Mouse (Mus musculus): ENCODE data around the gene Xpnpep2. TPM values are rescaled to one million over a fixed set of nuclear protein-coding genes. Genes with fewer than 3 reads are reported as not detected.

Xpnpep2 gene
- polyA plus RNA-seq, 1 experiment from 2014 or later: 0.74 TPM

DNA sequence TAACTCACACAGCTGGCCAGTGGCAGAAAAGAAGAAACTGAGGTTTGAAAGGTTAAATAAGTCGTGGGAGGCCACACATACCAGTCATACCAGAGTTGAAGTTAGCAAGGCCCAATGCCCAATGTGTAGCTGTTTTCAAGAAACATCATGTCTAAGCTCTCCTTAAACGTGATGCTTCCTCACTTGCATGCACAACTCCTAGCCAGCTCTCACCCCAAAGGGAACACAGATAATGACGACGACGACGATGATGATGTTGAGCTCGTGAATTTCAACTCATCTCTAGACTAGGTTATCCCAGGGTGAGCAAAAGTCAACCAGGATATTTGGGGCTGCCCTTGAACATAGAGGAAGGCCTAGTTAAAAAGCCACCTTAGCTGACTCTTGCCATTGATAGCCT lies 43.6 kb downstream of the Xpnpep2 start:
- Histone ChIP-seq H3K27me3 (ENCODE audit: poor library complexity, severe bottlenecking) (no peaks in the 10 kb centered on the region), H3K36me3 (replicated peaks) (no peaks in the 10 kb centered on the region), H3K9me3 (no peaks in the 10 kb centered on the region), H3K4me3 (no peak overlapping the region), H3K27ac (no peak overlapping the region), H3K4me1 (peaks cover 10% of the 10 kb centered on the region; the same call in 1 of the 2 replicates)
- WGBS: 82% methylated on average over 7 of the region's 7 CpGs
- DNase-seq (ENCODE audit: extremely low spot score, low spot score): no peak

DNA sequence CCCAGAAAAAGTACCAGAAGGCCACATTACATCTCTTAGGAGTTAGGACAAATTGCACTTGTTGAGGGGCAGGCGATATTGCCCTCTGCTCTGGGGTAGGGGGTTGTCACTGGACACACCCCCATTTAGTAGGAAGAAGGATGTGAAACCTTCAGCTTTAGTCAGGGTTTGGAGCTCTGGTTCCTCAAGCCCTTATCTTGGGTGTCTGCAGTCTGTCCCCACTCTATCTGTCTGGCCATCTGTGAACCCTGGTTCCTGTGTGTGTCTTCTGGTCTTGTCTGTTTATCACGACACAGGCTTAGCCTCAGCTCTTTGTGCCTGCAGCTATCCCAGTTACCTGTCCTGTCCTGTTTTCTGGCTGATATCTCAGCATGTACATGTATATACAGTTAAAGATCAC lies 44.9 kb downstream of the Xpnpep2 start:
- WGBS: 92% methylated on average over 2 of the region's 2 CpGs
- no peaks in the 10 kb centered on the region for H3K9me3 ChIP-seq
- no peak overlapping the region for H3K4me3 ChIP-seq
- H3K36me3 ChIP-seq (replicated peaks): no peaks in the 10 kb centered on the region
- H3K27me3 ChIP-seq (ENCODE audit: poor library complexity, severe bottlenecking): no peaks in the 10 kb centered on the region
- DNase-seq (ENCODE audit: extremely low spot score, low spot score): no peak
- H3K4me1 ChIP-seq: peaks cover 10% of the 10 kb centered on the region; the same call in 1 of the 2 replicates
- no peak overlapping the region for H3K27ac ChIP-seq

DNA sequence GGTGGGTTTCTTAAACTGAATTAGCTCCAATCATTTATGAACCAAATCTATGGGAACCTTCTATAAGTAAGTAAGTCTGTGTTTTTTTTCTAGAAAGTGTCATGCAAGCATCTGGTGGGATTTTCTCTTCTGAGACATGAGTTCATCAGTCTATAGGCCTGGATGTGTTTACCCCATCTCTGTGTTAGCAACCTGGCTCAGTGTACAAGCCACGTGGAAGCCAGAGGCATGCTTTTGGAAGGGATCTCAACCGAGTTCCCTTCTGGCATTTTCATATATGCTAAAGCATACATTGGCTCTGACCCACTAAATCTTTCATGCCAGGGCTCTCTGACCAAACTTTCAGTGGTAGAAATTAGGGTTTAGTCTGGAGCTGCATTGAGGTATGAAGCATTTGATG lies 45.4 kb downstream of the Xpnpep2 start:
- Histone ChIP-seq H3K27ac (no peak overlapping the region), H3K9me3 (no peaks in the 10 kb centered on the region), H3K4me1 (peaks cover 10% of the 10 kb centered on the region; the same call in 1 of the 2 replicates), H3K36me3 (replicated peaks) (no peaks in the 10 kb centered on the region), H3K27me3 (ENCODE audit: poor library complexity, severe bottlenecking) (no peaks in the 10 kb centered on the region), H3K4me3 (no peak overlapping the region)
- WGBS: 72% methylated on average over 2 of the region's 2 CpGs
- DNase-seq (ENCODE audit: extremely low spot score, low spot score): no peak

DNA sequence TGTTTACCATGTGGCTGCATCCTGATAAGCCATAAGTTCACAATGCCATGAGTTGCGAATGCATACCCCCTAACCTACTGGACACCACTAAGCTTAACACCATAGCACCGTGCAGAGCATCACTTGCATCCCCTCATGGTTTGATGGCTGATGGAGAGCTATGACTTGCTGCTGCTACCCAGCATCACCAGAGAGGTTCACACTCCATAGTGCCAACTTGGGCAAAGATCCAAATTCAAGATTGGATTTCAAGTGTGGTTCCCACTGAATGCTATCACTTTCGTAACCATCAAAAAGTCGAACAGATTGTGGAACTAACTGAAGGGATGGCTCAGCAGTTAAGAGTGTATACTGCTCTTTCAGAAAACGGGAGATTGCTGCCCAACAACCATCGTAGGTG lies 47.0 kb downstream of the Xpnpep2 start:
- WGBS: 90% methylated on average over 6 of the region's 6 CpGs
- no peak for DNase-seq (ENCODE audit: extremely low spot score, low spot score)
- Histone ChIP-seq H3K36me3 (replicated peaks) (no peaks in the 10 kb centered on the region), H3K27me3 (ENCODE audit: poor library complexity, severe bottlenecking) (no peaks in the 10 kb centered on the region), H3K9me3 (no peaks in the 10 kb centered on the region), H3K4me1 (peaks cover 10% of the 10 kb centered on the region; the same call in 1 of the 2 replicates), H3K27ac (no peak overlapping the region), H3K4me3 (no peak overlapping the region)

DNA sequence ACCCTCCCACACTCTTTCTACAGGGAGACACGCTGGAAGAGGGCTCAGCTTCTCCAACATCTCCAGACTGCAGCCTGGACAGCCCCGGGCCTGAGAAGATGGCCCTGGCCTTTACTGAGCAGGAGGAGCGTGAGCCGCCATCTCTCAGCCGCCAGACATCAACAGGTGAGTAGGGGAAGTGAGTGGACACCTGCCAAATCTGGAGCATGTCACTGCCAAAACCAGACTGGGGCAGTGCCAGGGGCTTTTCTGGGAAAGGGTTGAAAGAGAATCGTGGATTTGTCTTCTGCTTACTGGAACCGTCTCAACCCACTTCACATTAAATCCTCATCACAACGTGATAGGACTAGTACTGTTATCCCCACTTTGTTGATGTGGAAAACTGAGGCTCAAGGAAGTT lies 48.9 kb downstream of the Xpnpep2 start:
- peaks cover 10% of the 10 kb centered on the region; the same call in 1 of the 2 replicates for H3K4me1 ChIP-seq
- no peaks in the 10 kb centered on the region for H3K36me3 ChIP-seq (replicated peaks)
- H3K9me3 ChIP-seq: no peaks in the 10 kb centered on the region
- no peak for DNase-seq (ENCODE audit: extremely low spot score, low spot score)
- H3K27ac ChIP-seq: no peak overlapping the region
- no peak overlapping the region for H3K4me3 ChIP-seq
- H3K27me3 ChIP-seq (ENCODE audit: poor library complexity, severe bottlenecking): no peaks in the 10 kb centered on the region
- 93% methylated on average over 8 of the region's 8 CpGs for WGBS

DNA sequence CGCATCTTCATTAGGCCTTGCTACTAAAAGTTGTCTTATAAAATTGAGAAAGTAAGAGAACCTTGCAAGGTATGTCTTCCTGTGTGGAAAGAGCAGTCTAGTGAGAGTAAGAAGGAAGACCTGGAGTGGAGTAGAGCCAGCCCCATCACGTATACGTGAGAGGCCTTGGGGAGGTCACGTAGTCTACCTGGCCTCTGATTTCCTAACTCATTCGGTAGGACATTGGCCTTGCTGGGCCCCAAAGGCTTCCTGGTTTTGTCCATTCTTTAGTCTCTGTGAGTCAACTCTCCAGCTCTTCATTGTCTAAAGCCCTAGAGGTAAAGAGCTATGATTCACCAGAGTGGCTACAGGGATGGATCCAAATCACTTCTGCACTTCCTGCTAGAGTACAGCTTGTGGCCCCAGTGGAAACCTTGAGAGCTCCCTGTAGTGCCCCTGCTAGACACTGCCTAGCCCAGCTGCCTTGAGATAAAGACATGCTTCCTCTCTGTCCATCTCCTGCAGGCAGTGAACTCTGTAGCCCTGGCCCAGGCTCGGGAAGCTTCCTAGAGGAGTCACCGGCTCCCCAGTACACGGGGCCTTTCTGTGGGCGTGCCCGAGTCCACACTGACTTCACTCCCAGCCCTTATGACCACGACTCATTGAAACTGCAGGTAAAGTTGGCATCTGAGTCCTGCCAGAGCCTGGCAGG lies 49.8 kb downstream of the Xpnpep2 start:
- Histone ChIP-seq H3K9me3 (no peaks in the 10 kb centered on the region), H3K27me3 (ENCODE audit: poor library complexity, severe bottlenecking) (no peaks in the 10 kb centered on the region), H3K4me1 (peaks cover 10% of the 10 kb centered on the region; the same call in 1 of the 2 replicates), H3K36me3 (replicated peaks) (no peaks in the 10 kb centered on the region), H3K27ac (no peak overlapping the region), H3K4me3 (no peak overlapping the region)
- no peak for DNase-seq (ENCODE audit: extremely low spot score, low spot score)
- 93% methylated on average over 11 of the region's 11 CpGs for WGBS

DNA sequence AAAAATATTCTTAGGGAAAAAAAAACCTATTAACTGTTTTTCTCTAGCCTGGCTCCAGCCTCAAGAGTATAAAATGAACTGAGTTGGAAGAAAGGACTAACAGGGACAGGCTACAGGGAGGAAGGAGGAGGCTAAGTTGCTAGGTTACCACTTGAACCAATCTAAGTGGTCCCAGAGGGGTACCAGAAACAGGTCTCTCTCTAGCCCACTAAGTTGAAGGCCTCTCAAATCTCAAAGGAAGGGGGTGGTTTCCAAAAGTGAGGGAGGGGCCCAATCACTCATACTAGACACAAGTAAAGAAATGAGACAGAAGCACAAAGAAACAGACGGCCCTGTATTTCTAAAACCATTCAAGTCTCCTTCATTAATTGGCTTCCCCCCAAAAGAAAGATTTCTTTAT lies 61.4 kb downstream of the Xpnpep2 start:
- H3K4me1 ChIP-seq: peaks cover 31% of the 10 kb centered on the region
- H3K27ac ChIP-seq: 0 out of 2 replicates have a peak overlapping the region, but pooled peaks have one; percentile 62
- no peaks in the 10 kb centered on the region for H3K27me3 ChIP-seq (ENCODE audit: poor library complexity, severe bottlenecking)
- peak; percentile 31 for DNase-seq (ENCODE audit: extremely low spot score, low spot score)
- H3K36me3 ChIP-seq (replicated peaks): peaks cover 7% of the 10 kb centered on the region
- no peaks in the 10 kb centered on the region for H3K9me3 ChIP-seq
- WGBS: 52% methylated on average over 1 of the region's 1 CpGs
- no peak overlapping the region for H3K4me3 ChIP-seq

DNA sequence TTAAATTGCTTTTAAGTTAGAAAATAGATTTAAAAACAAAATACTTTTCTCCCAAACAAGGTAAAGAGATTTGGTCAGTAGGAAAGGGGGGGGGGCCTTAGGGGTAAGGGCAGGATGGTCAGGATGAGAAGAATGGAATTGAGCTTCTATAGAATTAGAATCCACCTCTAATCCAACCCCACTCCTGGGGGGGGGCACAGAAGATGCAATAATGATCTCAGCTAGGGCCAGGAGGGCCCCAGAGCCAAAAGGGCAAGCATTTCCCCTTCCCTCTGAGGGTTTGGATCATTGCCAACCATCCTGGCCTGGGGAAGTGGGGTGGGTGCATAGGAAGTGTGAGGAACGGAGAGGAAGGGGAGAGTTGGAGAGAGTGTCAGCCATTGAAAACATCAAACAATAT lies 61.8 kb downstream of the Xpnpep2 start:
- H3K27ac ChIP-seq: peak overlapping the region; percentile 62; the same call in 1 of the 2 replicates
- no peak overlapping the region for H3K4me3 ChIP-seq
- 0 out of 2 replicates have a peak, but pooled peaks cover 4% of the 10 kb centered on the region for H3K9me3 ChIP-seq
- H3K36me3 ChIP-seq (replicated peaks): peaks cover 12% of the 10 kb centered on the region
- no peaks in the 10 kb centered on the region for H3K27me3 ChIP-seq (ENCODE audit: poor library complexity, severe bottlenecking)
- DNase-seq (ENCODE audit: extremely low spot score, low spot score): peak; percentile 31
- peaks cover 31% of the 10 kb centered on the region for H3K4me1 ChIP-seq
- 41% methylated on average over 1 of the region's 1 CpGs for whole genome bisulfite sequencing

DNA sequence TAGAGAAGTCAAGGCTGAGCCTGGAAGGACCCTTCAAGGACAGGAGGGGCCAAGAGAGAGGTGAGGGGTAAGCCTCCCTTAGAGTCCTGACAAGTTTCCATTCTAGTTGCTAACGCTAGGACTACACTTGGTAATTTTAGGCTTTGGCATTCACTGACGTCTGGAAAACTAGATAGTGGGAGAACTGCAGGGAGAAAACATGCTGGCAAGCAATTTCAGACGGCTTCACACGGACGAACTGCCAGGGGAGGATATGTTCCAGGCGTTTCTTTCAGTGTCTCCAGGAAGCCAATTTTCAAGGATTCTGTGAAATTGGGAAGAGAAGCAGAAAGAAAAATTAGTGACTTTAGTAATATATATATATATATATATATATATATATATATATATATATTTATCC lies 73.3 kb downstream of the Xpnpep2 start:
- Histone ChIP-seq H3K4me3 (no peak overlapping the region), H3K27ac (no peak overlapping the region), H3K9me3 (no peaks in the 10 kb centered on the region), H3K27me3 (ENCODE audit: poor library complexity, severe bottlenecking) (no peaks in the 10 kb centered on the region), H3K4me1 (no peaks in the 10 kb centered on the region), H3K36me3 (replicated peaks) (peaks cover 21% of the 10 kb centered on the region)
- 86% methylated on average over 6 of the region's 6 CpGs for WGBS
- DNase-seq (ENCODE audit: extremely low spot score, low spot score): no peak

DNA sequence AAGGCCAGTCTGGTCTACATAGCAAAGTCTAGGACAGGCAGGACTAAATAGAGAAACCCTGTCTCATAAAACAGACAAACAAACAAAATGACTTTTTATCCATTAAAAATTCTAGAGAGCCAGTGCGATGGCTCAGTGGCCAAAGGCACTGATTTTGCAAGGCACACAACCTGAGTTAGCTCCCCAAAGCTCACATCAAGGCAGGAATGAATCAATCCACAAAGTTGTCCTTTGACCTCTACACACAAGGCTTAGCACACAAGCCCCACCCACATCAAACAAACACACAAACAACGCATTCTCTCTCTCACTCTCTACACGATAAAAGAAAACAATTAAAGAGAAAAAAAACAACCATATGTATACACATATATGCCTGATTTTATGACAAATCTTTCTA lies 76.2 kb downstream of the Xpnpep2 start:
- no peaks in the 10 kb centered on the region for H3K9me3 ChIP-seq
- 81% methylated on average over 3 of the region's 3 CpGs for WGBS
- DNase-seq (ENCODE audit: extremely low spot score, low spot score): no peak
- H3K27me3 ChIP-seq (ENCODE audit: poor library complexity, severe bottlenecking): no peaks in the 10 kb centered on the region
- no peak overlapping the region for H3K27ac ChIP-seq
- no peaks in the 10 kb centered on the region for H3K4me1 ChIP-seq
- H3K36me3 ChIP-seq (replicated peaks): peaks cover 20% of the 10 kb centered on the region
- no peak overlapping the region for H3K4me3 ChIP-seq

Other genes starting within 250 kb of the Xpnpep2 start
- gene Smarca1, start 215.8 kb upstream of the Xpnpep2 start, polyA plus RNA-seq (2016; fragmentation: Nextera tagmentation; extraction: Ambion mirVana): 14.1 and 15.5 TPM in 2 replicates
- gene Ocrl, start 196.3 kb upstream of the Xpnpep2 start, polyA plus RNA-seq (2016; fragmentation: Nextera tagmentation; extraction: Ambion mirVana): 17.2 and 19.0 TPM in 2 replicates
- 4.7 and 5.3 TPM in 2 replicates for gene Apln, start 73.9 kb upstream of the Xpnpep2 start, polyA plus RNA-seq (2016; fragmentation: Nextera tagmentation; extraction: Ambion mirVana)
- gene Sash3, start 37.7 kb downstream of the Xpnpep2 start, polyA plus RNA-seq (2016; fragmentation: Nextera tagmentation; extraction: Ambion mirVana): 1.0 and 1.4 TPM in 2 replicates
- gene Zdhhc9, start 100.2 kb downstream of the Xpnpep2 start, polyA plus RNA-seq (2016; fragmentation: Nextera tagmentation; extraction: Ambion mirVana): 3.0 and 3.6 TPM in 2 replicates
- 24.6 TPM in 2 replicates for gene Utp14a, start 148.1 kb downstream of the Xpnpep2 start, polyA plus RNA-seq (2016; fragmentation: Nextera tagmentation; extraction: Ambion mirVana)
- gene Bcorl1, start 232.6 kb downstream of the Xpnpep2 start, polyA plus RNA-seq (2016; fragmentation: Nextera tagmentation; extraction: Ambion mirVana): 5.1 and 6.2 TPM in 2 replicates

Data from forebrain, embryonic 10.5 days (tissue).